Mouse (Mus musculus) urinary bladder, postnatal 4 days (tissue): ENCODE measurements at regions not wholly inside any gene's neighbourhood (a gene's known extent, or its start where the extent isn't known, plus 50 kb on each side); places are given as distances from the start of the nearest gene placed in this dataset.
"Not testable (repeated sequence)": the region's sequence is repeated elsewhere in the genome, so short reads cannot be mapped to it uniquely, and the experiment has no call there.

Source experiments
- DNase-seq, 2 experiments: peaks; one replicate each; pipeline ENCODE4 v3.0.0; 2021 to 2022; ENCODE audit warnings: low spot score in 2 of 2

DNA sequence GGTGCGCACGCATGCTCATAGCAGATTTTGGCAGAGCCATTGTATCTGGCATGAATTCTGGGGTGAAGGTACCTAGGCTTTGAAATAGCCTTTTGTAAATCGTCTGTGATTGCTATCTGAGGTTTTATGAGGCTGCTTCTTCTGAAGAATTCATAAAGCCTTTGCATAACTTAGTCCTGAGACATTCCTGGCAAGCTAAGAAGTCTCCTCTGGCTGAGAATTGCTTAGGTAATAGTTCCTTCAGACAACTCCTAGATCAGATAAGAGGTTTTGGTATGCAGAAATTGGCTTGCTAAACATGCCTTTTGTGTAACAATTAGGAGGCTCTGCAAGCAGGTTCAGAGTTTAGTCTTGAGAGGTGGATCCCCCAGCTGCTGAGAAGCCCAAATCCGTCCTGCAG lies 82.7 kb downstream of the Pmp22 start:
- no peak for DNase-seq

DNA sequence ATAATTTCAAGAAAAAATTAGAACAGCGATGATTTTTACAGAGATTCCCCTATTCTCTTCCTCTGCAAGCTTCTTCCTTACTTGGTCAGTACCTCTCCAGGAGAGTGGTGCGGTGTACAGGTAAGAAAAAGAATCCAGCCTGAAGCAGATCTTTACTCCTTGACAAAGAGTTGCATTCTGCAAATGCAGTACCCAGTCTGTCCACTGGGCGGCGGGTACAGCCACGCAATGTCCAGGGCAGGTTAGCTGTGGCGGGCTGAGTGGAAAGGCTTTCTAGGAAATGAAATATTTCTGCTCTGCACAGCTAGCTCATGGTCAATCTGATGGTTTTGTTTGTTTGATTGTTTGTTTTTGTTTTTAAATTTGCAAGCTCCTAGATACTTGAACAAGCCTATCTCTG lies 84.3 kb downstream of the Pmp22 start:
- DNase-seq = peak; percentile 64 to 91

DNA sequence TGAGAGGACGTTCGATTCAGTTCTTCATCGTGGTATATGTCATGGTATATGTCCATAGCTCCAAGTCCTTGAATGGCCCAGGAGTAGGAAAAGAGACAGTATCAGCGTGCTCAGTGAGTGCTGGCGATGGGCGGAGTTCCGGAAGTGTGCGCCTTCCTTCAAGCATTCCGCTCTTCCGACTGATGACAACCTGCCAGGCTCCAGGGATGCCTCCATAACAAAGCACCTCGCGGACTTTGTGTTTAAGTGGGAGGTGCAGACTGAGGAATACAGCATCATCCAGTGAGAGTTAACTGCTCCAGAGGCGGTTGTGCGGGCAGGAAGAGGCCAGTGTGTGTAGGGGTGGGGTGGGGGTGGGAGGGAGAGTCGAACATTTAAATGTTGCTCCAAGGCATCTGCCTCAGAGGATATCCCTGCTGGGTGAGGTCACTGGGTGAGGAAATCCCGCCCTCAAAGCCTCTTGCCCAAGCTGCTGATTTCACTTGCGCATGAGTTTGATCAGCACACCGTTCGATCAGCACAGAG lies 85.2 kb downstream of the Pmp22 start:
- no peak for DNase-seq

DNA sequence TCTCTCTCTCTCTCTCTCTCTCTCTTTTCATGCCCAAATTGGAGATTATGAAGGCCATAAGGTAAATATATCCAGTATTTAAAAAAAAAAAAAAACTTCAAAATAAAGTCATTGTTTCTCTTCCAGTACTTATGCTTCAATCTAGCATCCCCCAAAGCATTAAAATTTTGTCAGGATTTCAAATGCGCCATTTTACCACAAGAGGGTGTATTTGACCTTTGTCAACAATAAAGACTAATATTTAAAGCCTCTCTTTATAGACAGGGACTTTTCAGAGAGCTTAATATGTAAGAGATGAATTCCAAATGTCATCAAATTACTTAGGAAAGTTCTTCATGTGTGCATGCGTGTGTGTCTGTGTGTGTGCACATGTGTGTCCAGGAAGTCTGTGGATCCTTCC lies 87.2 kb downstream of the Pmp22 start:
- DNase-seq = no peak

DNA sequence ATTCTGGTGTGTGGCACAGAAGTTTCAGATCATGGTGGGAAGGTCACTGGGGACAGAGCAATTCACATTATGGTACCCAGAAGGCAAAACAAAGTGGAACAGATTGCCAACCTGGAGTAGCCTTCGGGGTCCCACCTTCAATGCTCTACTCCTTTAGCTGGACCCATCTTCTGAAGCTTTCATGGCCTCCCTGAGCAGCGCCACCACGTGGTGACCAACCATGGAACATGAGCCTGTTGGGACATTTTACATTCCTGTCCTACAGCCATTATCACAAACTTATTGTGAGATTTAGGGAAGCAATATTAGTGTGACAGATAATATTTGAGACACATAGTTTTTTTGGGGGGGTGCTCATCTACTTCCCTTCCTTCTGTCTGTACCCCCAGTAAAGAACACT lies 88.3 kb downstream of the Pmp22 start:
- DNase-seq = no peak

DNA sequence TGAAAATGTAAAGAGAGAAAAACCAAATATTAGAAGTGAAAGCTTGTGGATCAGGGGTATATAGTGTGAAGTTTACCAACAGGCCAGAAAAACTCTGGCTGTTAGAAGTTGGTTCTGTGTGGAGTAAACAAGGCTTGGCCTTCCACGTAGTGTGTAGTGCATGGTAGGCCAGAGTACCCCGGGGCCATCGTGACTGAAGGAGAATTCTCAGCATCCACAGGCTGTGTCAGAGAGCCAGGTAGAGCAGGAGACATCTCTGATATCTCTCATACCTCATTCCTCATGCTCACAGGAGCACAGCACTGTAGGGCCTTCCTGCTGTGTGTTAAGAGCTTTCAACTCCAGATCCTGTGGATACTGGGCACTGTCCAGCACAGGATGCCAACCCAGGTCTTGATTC lies 97.7 kb downstream of the Pmp22 start:
- no peak for DNase-seq

DNA sequence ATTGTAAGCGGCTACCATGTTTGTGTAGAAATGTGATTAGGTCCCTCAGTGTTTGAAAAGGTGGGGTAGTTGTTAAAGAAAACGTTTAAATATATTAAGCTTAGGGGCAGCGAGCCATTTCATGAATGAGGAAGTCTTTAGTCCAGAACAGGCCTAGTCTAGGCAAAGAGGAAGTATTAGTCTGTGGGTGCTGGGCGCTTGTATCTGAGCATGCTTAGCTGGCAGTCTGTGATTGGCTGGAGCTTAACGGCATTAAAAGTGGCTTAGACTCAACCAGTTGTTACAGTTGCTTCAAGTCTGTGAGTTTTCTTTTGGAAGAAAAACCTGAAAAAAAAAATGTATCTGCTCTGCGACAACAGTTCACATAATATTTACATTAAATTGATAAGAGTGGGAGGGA lies 102.0 kb downstream of the Pmp22 start:
- DNase-seq = no peak

DNA sequence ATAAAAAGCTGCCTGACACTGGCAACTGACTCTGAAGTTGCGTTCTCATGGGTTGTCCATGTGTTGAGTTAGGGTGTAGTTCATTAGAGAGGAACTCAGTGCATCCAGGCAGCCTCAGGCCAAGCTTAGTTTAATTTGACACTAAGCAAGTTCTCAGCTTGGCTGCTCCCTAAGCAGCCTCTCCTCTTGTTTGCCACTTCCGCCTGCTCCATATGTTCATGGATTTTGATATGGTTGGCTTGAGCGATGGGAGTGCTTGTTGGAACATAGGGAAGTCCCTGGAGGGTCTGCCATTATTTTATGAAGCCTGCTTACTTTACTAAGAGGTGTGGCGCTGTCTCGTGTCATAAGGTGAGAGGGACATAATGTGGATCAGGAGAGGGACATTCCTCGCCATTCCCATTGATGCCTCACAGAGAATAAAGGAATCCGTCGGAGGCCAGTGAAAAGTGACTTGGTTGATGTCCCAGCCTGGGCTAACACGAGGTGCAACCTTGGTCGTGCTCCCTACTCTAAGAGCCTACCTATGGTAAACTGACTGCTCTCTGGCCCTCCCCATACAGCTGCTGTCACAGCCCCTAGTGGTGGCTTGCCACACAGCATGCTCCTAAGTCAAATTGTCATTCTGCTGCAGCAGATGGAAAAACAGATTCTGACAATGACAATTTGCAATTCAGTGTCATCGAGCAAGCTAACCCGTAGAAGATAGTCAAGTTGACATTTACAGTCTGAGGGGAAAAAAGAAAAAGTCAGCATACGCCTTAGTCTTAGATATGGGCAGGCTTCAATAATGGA lies 104.6 kb downstream of the Pmp22 start:
- DNase-seq = no peak

DNA sequence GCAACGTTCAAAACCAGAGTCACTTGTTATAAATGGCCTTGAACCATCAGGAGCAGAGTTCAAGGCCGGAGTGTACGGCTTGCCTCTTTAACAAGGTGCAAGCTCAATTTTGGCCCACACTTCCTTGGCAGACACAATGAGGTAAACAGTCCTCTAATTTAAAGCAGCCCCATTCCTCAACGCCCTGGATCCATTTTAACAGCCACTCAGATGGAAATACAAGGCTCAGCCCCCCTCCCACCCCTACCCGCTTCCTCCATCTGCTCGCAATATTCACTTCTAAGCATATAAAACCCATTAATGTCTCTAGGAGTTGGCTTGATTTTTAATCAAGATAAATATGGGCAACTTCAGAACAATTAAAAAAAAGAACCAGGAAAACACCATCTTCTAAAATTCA lies 105.7 kb downstream of the Pmp22 start:
- no peak for DNase-seq

DNA sequence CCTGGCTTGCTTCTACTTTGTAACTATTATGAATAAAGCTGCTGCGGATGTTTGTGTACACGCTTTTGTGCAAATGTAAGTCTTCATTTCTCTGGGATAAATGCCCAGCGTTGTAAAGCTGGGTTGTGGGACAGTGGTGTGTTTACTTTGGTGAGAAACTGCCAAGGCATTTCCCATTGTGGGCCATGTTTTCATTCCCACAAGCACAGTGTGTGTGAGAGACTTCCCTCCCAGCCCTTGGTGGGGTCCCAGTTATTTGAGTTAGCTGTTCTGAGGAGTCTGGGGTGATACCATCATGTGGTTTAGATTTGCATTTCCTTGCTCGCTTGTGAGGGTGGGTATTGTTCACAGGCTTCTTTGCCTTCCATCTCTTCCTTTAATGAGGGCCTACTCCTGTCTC lies 109.9 kb downstream of the Pmp22 start:
- no peak for DNase-seq

DNA sequence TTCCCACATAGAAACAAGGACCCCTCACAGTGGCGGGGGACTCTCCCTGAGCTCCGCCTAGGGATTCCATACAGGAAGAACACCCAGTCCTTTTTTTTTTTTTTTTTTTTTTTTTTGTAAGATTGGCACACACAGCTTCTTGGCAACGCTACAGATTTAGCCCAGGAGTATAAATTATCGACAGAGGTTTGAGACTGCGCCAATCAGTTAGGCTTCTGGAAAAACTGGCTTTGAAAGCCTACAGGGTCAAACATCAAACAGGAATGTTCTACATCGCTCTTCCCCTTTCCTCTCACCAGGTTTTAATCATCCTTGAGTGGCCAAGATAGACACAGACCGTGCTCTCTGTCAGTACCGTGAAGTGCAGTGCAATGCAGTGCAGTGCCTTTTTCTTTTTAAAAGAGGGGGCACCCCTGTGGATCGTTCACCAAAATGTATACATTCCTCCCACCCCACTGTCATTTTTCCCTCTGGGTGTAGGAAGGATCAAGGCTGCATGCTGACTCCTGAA lies 115.2 kb downstream of the Pmp22 start:
- no peak for DNase-seq

DNA sequence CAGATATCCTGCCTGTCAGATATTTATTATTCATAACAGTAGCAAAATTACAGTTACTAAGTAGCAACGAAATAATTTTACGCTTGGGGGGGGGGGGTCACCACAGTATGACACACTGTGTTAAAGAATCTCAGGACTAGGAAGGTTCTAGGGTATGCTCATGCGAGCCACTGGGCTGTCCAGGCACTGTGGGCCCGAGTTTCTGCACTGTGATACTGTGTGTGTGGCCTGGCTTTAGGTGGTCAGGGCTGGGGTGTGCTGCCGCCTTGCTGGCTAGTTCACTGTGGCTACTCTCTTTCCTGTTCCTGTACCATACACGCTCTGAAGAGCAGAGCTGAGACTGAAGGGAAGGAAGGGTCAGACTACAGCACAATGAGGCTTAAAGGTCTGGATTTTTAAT lies 116.3 kb downstream of the Pmp22 start:
- DNase-seq = no peak

DNA sequence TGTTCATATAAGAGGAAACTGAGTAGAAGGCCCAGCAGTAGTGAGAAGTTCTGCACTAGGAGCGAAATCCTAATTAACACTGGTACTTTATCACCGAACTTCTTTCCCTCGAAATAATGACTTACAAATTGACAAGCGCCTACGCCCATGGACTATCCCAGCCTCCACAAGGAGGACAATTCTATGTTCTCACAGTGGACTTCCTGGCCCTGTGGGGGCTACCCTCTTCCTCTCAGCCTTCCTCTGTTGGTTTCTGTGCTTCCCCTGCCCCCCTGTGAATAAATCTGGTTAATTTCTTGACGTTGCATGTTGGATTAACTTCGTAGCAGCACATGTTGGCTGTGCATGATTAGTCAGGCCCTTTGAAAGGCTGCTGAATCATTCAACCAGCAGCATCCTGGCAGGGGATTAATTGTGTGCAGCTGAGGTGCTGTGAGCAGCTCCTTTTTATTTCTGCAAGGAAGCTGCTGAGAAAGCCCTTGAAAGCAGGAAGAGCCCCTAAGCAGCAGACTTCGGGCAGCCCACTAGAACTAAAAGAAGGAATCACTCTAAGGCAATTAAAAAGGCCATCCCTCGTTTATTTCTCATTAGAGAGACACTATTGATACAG lies 117.4 kb downstream of the Pmp22 start:
- no peak for DNase-seq

DNA sequence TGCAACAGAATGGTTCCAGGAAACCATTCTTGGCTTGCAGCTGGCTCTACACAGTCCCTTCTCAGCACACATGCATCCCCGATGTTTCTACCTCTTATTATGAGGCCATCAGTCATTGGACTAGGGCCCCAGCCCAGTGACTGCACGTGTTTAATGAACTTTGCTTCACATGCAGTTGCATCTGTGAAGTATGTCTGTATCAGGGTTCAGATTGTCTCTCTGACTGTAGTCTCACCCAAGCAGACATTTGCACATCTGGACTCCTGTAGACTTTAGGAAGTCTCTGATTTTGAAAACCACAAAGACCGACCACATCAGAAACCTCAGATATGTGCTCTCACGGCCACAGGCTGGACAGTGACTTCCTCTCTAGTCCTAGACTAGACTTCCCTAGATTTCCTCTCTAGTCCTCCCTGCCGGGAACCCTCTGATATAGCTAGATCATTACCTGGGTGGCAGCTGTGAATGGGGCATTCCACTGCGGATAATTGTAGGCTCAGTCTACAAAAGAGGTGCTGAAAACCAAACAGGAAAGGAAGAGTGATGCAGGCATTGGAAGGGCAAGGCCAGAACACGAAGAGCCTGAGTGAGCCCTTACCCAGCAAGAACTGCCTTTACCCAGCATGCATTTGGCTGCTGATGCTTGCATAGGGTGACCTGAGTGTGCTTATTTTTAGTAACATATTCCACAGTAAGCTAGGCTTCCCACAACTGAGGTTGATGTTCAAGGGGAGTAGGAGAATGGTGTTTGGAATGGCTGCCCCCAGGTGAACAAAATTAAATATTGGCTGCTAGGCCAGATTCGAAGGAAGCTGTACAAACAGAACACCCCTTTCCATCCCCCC lies 123.5 kb downstream of the Pmp22 start:
- DNase-seq = no peak

DNA sequence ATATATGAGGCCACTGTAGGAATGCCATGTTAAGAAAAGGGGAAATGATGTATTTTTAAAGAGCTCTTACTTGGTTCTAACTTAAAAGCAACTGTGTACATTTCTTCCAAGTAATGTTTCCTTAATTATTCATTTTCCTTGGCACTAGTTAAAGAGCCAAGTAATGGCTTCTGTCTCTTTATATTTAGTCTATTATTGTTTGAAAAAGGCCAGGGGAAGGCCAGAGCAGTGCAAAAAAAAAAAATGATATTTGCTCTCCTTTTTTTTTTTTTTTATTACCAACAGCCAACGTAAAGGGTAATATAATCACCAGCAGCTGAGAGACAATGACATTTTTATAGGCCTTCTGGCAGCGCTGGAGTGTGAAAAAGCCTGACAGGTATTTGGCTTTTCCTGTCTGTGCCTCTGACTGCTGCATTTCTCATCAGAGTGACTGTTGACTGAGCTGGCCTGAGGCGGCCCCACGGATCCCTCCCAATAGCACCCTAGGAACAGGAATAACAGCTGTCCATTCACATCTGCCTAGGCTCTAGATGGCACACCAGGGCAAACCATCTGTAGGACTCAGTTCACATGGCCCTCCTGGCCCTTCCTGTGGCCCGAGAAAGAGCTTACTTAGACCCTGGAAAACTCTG lies 124.3 kb downstream of the Pmp22 start:
- DNase-seq = no peak

DNA sequence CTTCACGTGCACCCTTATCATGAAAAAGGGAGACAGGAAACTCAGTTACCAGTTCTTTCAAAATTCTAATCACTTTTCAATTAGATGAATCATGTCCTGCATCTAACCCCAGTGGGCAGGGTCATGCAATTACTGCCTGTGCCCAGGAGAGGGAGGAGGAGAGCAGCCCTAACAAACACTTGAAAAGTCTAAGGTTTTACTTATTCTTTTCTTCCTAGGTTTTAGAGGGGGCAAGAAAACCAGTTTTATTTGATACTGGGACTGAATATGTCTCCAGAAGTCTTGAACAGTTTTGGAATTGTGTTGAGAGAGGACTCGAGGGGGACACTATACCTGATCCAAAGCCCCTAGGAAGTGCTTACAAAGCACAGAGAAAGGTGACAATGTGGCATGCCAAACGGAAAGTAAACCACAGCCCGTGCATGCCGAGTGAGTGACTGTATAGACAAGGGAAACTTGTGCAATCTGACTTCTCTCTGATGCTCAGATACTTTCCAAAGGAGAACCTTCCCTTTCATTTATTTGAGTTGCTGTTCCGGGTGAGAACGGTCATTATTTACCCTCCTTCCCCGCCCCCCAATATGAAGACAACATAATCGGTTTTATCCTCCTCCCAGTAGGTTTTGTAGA lies 135.8 kb downstream of the Pmp22 start:
- DNase-seq = no peak

DNA sequence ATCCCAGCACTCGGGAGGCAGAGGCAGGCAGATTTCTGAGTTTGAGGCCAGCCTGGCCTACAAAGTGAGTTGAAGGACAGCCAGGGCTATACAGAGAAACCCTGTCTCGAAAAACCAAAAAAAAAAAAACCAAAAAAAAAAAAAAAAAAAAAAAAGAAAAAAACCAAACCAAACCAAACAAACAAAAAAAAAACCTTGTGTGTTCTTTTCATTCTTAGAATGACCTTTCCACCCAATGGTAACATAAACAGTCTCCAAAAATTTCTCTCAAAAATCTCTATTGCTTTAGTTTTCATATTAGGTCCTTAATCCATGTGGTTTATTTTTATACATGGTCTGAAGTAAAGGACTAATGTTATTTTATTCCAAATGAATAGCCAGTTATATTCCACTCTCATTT lies 137.5 kb downstream of the Pmp22 start:
- DNase-seq = not testable (repeated sequence)

DNA sequence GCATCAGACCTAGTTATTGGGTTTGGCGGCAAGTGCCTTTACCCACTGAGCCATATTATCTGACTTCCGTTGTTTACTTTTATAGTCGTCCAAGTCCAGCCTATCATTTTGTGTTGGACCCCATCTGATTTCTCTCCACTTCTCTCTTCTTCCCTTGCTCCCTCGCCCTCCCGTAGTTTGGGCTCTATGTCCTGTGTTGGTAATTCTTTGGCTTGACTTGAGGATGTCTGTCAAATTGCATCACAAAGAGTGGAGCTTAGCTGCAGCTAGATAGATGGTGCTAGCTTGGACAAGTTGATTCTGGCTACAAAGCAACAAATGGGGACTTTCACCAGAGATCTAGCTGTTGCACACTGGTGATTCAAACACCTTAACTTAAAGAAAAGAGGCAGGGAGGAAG lies 147.9 kb downstream of the Pmp22 start:
- no peak for DNase-seq

DNA sequence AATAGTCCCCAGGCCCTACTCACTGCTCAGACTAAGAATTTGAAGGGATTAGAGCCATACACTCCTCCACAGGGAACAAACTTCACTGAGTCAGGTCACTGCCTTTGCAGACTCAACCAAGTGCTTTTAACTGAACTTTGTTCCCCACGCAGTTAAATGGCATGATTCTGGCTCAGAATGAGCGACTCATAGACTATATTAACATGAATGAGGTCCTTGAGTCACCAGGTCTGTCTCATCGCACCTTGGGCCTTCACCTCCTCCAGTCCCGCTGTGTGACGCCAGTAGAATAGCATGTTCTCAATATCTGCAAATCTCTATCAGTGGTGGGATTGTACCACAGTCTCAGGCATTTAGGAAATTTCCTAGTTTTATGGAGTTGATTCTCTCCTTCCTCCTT lies 153.1 kb downstream of the Pmp22 start:
- no peak for DNase-seq

DNA sequence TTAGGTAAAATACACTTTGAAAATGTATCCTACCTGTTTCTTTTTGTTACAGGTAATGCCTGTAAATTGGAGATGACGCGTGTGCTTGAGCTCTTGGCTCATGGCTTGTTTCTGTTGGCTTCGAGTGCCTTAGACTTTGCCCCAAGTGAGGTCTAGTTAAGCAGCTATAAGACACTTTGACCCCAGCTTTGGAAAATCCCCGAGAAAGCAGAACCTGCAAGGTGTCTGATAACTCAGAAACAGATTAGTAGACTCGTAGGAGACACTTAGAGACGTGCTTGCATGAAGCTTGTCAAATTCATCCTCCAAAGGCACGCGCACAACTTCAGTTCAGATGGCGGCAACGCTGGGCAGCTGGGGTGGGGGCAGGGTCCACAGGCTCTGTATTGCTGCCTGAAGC lies 153.8 kb downstream of the Pmp22 start:
- DNase-seq = no peak

DNA sequence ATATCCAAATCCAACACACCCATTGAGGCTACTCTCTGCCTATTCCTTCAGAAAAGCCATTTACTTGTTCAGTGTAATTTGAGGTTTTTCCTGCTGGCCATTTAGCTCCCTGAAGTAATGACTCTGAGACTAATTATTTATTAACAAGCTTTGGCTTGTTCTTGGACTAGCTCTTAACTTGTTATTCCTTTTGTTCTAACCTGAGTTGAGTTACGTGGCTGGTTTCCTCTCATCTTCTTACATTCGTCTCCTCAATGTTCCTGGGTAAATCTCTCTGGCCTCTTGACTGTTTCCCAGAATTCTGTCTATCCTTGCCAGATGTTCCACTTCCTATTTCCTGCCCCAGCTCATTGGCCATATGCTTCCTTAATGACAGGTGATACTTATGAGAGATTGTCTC lies 157.2 kb downstream of the Pmp22 start:
- no peak for DNase-seq
